In the genomic region with DNA sequence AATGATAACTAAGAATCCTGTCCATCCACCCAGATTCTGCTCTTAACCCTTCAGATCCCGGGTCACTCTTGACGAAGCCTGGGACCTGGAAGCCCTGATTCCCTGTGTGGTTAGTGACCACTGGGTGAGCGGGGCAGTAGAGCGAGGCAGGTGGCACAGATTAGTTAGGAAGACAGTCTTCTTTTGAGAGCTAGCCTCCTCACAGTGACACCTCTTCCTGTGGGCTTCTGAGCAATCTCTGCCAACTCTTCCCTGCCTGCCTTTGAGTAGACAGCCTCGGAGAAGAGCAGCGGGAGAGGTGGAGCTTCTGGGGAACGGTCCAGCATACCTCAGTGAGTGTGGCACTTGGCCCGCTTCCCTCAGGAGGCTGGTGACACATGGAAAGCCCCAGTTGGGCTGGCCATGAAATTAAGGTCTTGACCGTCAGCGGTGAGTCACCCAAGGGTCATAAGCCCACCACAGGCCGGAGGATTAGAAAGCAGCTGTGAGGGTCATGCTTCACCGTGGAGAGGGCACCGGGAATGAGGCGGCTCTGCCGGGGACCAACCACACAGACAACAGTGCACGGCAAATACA, we compare ENCODE assay signal across 8 mouse cellular contexts. TPM values are rescaled to one million over a fixed set of nuclear protein-coding genes. Genes with fewer than 3 reads are reported as not detected.
DNase-seq lines count a peak whose midpoint lies in the region; ATAC-seq lines count a peak whose summit lies in the region.

No protein-coding gene starts in this region.

- H3K9me3 ChIP-seq in neural tube, embryonic 11.5 days (ENCODE audit: control insufficient read depth, low read length), result no peaks in the 10 kb centered on the region
- no peaks in the 10 kb centered on the region for H3K9me3 ChIP-seq in neural tube, embryonic 15.5 days (replicated peaks)
- no peaks in the 10 kb centered on the region for H3K9me3 ChIP-seq in embryonic facial prominence, embryonic 12.5 days
- no peaks in the 10 kb centered on the region for H3K9me3 ChIP-seq in stomach, embryonic 15.5 days
- no peaks in the 10 kb centered on the region for H3K9me3 ChIP-seq in forebrain, embryonic 13.5 days (replicated peaks)
- no peaks in the 10 kb centered on the region for H3K9me3 ChIP-seq in midbrain, embryonic 16.5 days (replicated peaks; ENCODE audit: control insufficient read depth, low read length, poor library complexity, severe bottlenecking)

- 73% methylated on average over 16 of the region's 16 CpGs for WGBS in neural tube, embryonic 11.5 days
- WGBS in neural tube, embryonic 15.5 days, result 88% methylated on average over 16 of the region's 16 CpGs
- WGBS in embryonic facial prominence, embryonic 12.5 days, result 59% methylated on average over 16 of the region's 16 CpGs
- WGBS in stomach, embryonic 15.5 days, result 81% methylated on average over 16 of the region's 16 CpGs
- WGBS in forebrain, embryonic 13.5 days, result 88% methylated on average over 16 of the region's 16 CpGs
- 80% methylated on average over 16 of the region's 16 CpGs for WGBS in midbrain, embryonic 16.5 days

- no peak overlapping the region for H3K9ac ChIP-seq in neural tube, embryonic 11.5 days (ENCODE audit: low read length)
- no peak overlapping the region for H3K9ac ChIP-seq in neural tube, embryonic 15.5 days (replicated peaks)
- no peak overlapping the region for H3K9ac ChIP-seq in embryonic facial prominence, embryonic 12.5 days
- no peak overlapping the region for H3K9ac ChIP-seq in stomach, embryonic 15.5 days
- no peak overlapping the region for H3K9ac ChIP-seq in forebrain, embryonic 13.5 days
- no peak overlapping the region for H3K9ac ChIP-seq in midbrain, embryonic 16.5 days (ENCODE audit: low read depth, low read length)

- H3K27ac ChIP-seq in neural tube, embryonic 11.5 days (ENCODE audit: low read depth, low read length), result 0 out of 2 replicates have a peak overlapping the region, but pooled peaks have one; percentile 34
- no peak overlapping the region for H3K27ac ChIP-seq in neural tube, embryonic 15.5 days (replicated peaks)
- H3K27ac ChIP-seq in embryonic facial prominence, embryonic 12.5 days, result peak overlapping the region; percentile 96
- peak overlapping the region; percentile 93; the same call in 1 of the 2 replicates for H3K27ac ChIP-seq in stomach, embryonic 15.5 days
- no peak overlapping the region for H3K27ac ChIP-seq in forebrain, embryonic 13.5 days
- no peak overlapping the region for H3K27ac ChIP-seq in midbrain, embryonic 16.5 days (ENCODE audit: low read length)

- ATAC-seq in neural tube, embryonic 11.5 days (ENCODE audit: insufficient read depth, low FRiP score, low TSS enrichment), result no peak
- no peak for ATAC-seq in neural tube, embryonic 15.5 days (ENCODE audit: low FRiP score)
- no peak for ATAC-seq in embryonic facial prominence, embryonic 12.5 days (ENCODE audit: insufficient number of reproducible peaks, insufficient read depth, low FRiP score, low TSS enrichment)
- no peak for ATAC-seq in stomach, embryonic 15.5 days (ENCODE audit: insufficient read depth, low FRiP score, low read depth)
- no peak for ATAC-seq in forebrain, embryonic 13.5 days
- no peak; the same call in 1 of the 2 replicates for ATAC-seq in midbrain, embryonic 16.5 days

- H3K36me3 ChIP-seq in neural tube, embryonic 11.5 days (ENCODE audit: control insufficient read depth, insufficient read depth, low read length), result no peaks in the 10 kb centered on the region
- no peaks in the 10 kb centered on the region for H3K36me3 ChIP-seq in neural tube, embryonic 15.5 days
- no peaks in the 10 kb centered on the region for H3K36me3 ChIP-seq in embryonic facial prominence, embryonic 12.5 days
- no peaks in the 10 kb centered on the region for H3K36me3 ChIP-seq in stomach, embryonic 15.5 days
- no peaks in the 10 kb centered on the region for H3K36me3 ChIP-seq in forebrain, embryonic 13.5 days (ENCODE audit: poor library complexity, severe bottlenecking)
- no peaks in the 10 kb centered on the region for H3K36me3 ChIP-seq in midbrain, embryonic 16.5 days (ENCODE audit: control insufficient read depth, insufficient read depth, low read length)

- no peaks in the 10 kb centered on the region for H3K27me3 ChIP-seq in neural tube, embryonic 11.5 days (ENCODE audit: control insufficient read depth, insufficient read depth, low read length)
- no peaks in the 10 kb centered on the region for H3K27me3 ChIP-seq in neural tube, embryonic 15.5 days (replicated peaks)
- no peaks in the 10 kb centered on the region for H3K27me3 ChIP-seq in embryonic facial prominence, embryonic 12.5 days
- H3K27me3 ChIP-seq in stomach, embryonic 15.5 days (replicated peaks), result no peaks in the 10 kb centered on the region
- H3K27me3 ChIP-seq in forebrain, embryonic 13.5 days, result no peaks in the 10 kb centered on the region
- H3K27me3 ChIP-seq in midbrain, embryonic 16.5 days (ENCODE audit: control insufficient read depth, insufficient read depth, low read depth, low read length), result no peaks in the 10 kb centered on the region

- H3K4me1 ChIP-seq in neural tube, embryonic 11.5 days (ENCODE audit: control insufficient read depth, insufficient read depth, low read length), result no peaks in the 10 kb centered on the region
- H3K4me1 ChIP-seq in neural tube, embryonic 15.5 days, result no peaks in the 10 kb centered on the region; the same call in 1 of the 2 replicates
- H3K4me1 ChIP-seq in embryonic facial prominence, embryonic 12.5 days, result peaks cover 33% of the 10 kb centered on the region
- H3K4me1 ChIP-seq in stomach, embryonic 15.5 days, result no peaks in the 10 kb centered on the region
- H3K4me1 ChIP-seq in forebrain, embryonic 13.5 days, result no peaks in the 10 kb centered on the region
- H3K4me1 ChIP-seq in midbrain, embryonic 16.5 days (ENCODE audit: control insufficient read depth, insufficient read depth, low read length), result no peaks in the 10 kb centered on the region

- peak; percentile 8 for DNase-seq in gastrocnemius, adult 18-20 months (ENCODE audit: low spot score)
- no peak for DNase-seq in gastrocnemius, postnatal 36 days
- DNase-seq in neural tube, embryonic 11.5 days (ENCODE audit: low spot score), result peak; percentile 30

- no peak overlapping the region for H3K4me3 ChIP-seq in neural tube, embryonic 11.5 days (ENCODE audit: low read depth, low read length)
- H3K4me3 ChIP-seq in neural tube, embryonic 15.5 days (replicated peaks), result no peak overlapping the region
- no peak overlapping the region for H3K4me3 ChIP-seq in embryonic facial prominence, embryonic 12.5 days
- no peak overlapping the region for H3K4me3 ChIP-seq in stomach, embryonic 15.5 days (replicated peaks)
- no peak overlapping the region for H3K4me3 ChIP-seq in forebrain, embryonic 13.5 days
- H3K4me3 ChIP-seq in midbrain, embryonic 16.5 days (ENCODE audit: low read depth, low read length), result no peak overlapping the region

- H3K4me2 ChIP-seq in neural tube, embryonic 11.5 days (ENCODE audit: low read depth), result peak overlapping the region; percentile 17; the same call in 1 of the 2 replicates
- no peak overlapping the region; the same call in 1 of the 2 replicates for H3K4me2 ChIP-seq in neural tube, embryonic 15.5 days
- peak overlapping the region; percentile 65 for H3K4me2 ChIP-seq in embryonic facial prominence, embryonic 12.5 days (replicated peaks)
- peak overlapping the region; percentile 35 for H3K4me2 ChIP-seq in stomach, embryonic 15.5 days
- no peak overlapping the region for H3K4me2 ChIP-seq in forebrain, embryonic 13.5 days
- H3K4me2 ChIP-seq in midbrain, embryonic 16.5 days (ENCODE audit: low read length), result no peak overlapping the region

- intact Hi-C loops in gastrocnemius, postnatal 36 days (cut with DNase I), result no loop called here

RNA-seq across cellular contexts. Expression of gene Ddr2, which starts 1.2 kb away (rescaled TPM):
- total RNA-seq in gastrocnemius, adult 18-20 months (2021), result 10 to 100 TPM; 10.1 to 15.8 TPM
- total RNA-seq in gastrocnemius, postnatal 36 days (2021), result 10 to 100 TPM; 17.8 to 18.2 TPM
- polyA plus RNA-seq in neural tube, embryonic 11.5 days (2014; fragmentation: Nextera tagmentation; extraction: Ambion mirVana), result 36.0 and 43.6 TPM in 2 replicates
- polyA plus RNA-seq in neural tube, embryonic 15.5 days (2015; fragmentation: Nextera tagmentation; extraction: Ambion mirVana), result 8.4 and 10.6 TPM in 2 replicates
- polyA plus RNA-seq in embryonic facial prominence, embryonic 12.5 days (2016; fragmentation: Nextera tagmentation; extraction: Ambion mirVana), result 114 and 119 TPM in 2 replicates
- 47.4 and 48.6 TPM in 2 replicates for polyA plus RNA-seq in stomach, embryonic 15.5 days (2015; fragmentation: Nextera tagmentation; extraction: Ambion mirVana)
- polyA plus RNA-seq in forebrain, embryonic 13.5 days (2015; fragmentation: Nextera tagmentation; extraction: Ambion mirVana), result 5.3 and 5.9 TPM in 2 replicates
- polyA plus RNA-seq in midbrain, embryonic 16.5 days (2015; fragmentation: Nextera tagmentation; extraction: Ambion mirVana), result 7.0 and 7.9 TPM in 2 replicates

Comparison
In these comparisons a context has a peak if more than half of its experiments do, and no peak if none do; other contexts are left out.
1. DNase-seq: peak in gastrocnemius, adult 18-20 months (single experiment) and neural tube, embryonic 11.5 days (single experiment); none in gastrocnemius, postnatal 36 days (0 of 2).
2. H3K27ac ChIP-seq: peak in neural tube, embryonic 11.5 days (single experiment), embryonic facial prominence, embryonic 12.5 days (single experiment) and stomach, embryonic 15.5 days (single experiment); none in neural tube, embryonic 15.5 days (single experiment), forebrain, embryonic 13.5 days (single experiment) and midbrain, embryonic 16.5 days (single experiment).
3. H3K4me2 ChIP-seq: peak in neural tube, embryonic 11.5 days (single experiment), embryonic facial prominence, embryonic 12.5 days (single experiment) and stomach, embryonic 15.5 days (single experiment); none in neural tube, embryonic 15.5 days (single experiment), forebrain, embryonic 13.5 days (single experiment) and midbrain, embryonic 16.5 days (single experiment).